Mouse (Mus musculus) midbrain, embryonic 15.5 days (tissue): Measurements from ENCODE around the gene Arl15. TPM values are rescaled to one million over a fixed set of nuclear protein-coding genes. Genes with fewer than 3 reads are reported as not detected.

Experiments used
- ATAC-seq: fragments of 200-750 bp; cut with Nextera tagmentation; replicated peaks from 2 replicates; pipeline ENCODE4 v1.8.0; 2017; ENCODE audit warnings: moderate TSS enrichment
- H3K27ac ChIP-seq: fragments of 300-500 bp; sonication (generic); 2 replicates; pipeline ENCODE4 v1.5.1; 2015; ENCODE audit warnings: mild to moderate bottlenecking, inconsistent platforms
- H3K27me3 ChIP-seq: fragments of 300-500 bp; sonication (generic); replicated peaks from 2 replicates; pipeline ENCODE4 v1.6.1; 2015; ENCODE audit warnings: inconsistent platforms
- H3K36me3 ChIP-seq: fragments of 300-500 bp; sonication (generic); replicated peaks from 2 replicates; pipeline ENCODE4 v1.6.1; 2015; ENCODE audit warnings: inconsistent platforms
- H3K4me1 ChIP-seq: fragments of 300-500 bp; sonication (generic); 2 replicates; pipeline ENCODE4 v1.6.1; 2015; ENCODE audit warnings: inconsistent platforms
- H3K4me2 ChIP-seq: fragments of 300-500 bp; sonication (generic); 2 replicates; pipeline ENCODE4 v1.6.1; 2015; ENCODE audit warnings: inconsistent platforms, mild to moderate bottlenecking, moderate library complexity
- H3K4me3 ChIP-seq: fragments of 300-500 bp; sonication (generic); 2 replicates; pipeline ENCODE4 v1.5.1; 2015; ENCODE audit warnings: mild to moderate bottlenecking, inconsistent platforms
- H3K9ac ChIP-seq: fragments of 300-500 bp; sonication (generic); 2 replicates; pipeline ENCODE4 v1.6.1; 2015; ENCODE audit warnings: mild to moderate bottlenecking, inconsistent platforms
- H3K9me3 ChIP-seq: fragments of 300-500 bp; sonication (generic); 2 replicates; pipeline ENCODE4 v1.6.1; 2016; ENCODE audit warnings: inconsistent platforms
- WGBS: fragments of 180-500 bp; shearing (Covaris S2); methylation state at CpG from one replicate; pipeline ENCODE4 v1.1.7; 2015; ENCODE audit warnings: mixed read lengths; 5-methylcytosine and 5-hydroxymethylcytosine counted together
- polyA plus RNA-seq: library from polyadenylated mRNA; unstranded; fragments of >200 nt; fragmentation: Nextera tagmentation; extraction: Ambion mirVana; gene quantifications from 2 replicates; pipeline ENCODE4 v1.2.1, GENCODE M21; 2015

Arl15 gene
- polyA plus RNA-seq, 1 experiment from 2014 or later = 18.5 TPM

GRCm38 (mm10) chr13:113811910-113812592 is 17.7 kb downstream of the Arl15 start:
- Histone ChIP-seq H3K4me2 (no peak overlapping the region), H3K27me3 (no peaks in the 10 kb centered on the region), H3K27ac (no peak overlapping the region), H3K9ac (no peak overlapping the region), H3K9me3 (no peaks in the 10 kb centered on the region), H3K4me1 (no peaks in the 10 kb centered on the region; the same call in 1 of the 2 replicates), H3K36me3 (no peaks in the 10 kb centered on the region), H3K4me3 (no peak overlapping the region)
- no peak for ATAC-seq
- 68% methylated on average over 9 of the region's 9 CpGs for WGBS

- Histone ChIP-seq H3K9ac (no peak overlapping the region), H3K27me3 (no peaks in the 10 kb centered on the region)
Measured at GRCm38 (mm10) chr13:113812593-113812975, 18.3 kb downstream of the Arl15 start.

GRCm38 (mm10) chr13:113814121-113814520 is 19.8 kb downstream of the Arl15 start:
- Histone ChIP-seq H3K27me3 (no peaks in the 10 kb centered on the region), H3K9me3 (no peaks in the 10 kb centered on the region), H3K36me3 (no peaks in the 10 kb centered on the region), H3K4me1 (no peaks in the 10 kb centered on the region; the same call in 1 of the 2 replicates), H3K4me2 (no peak overlapping the region), H3K27ac (no peak overlapping the region), H3K4me3 (no peak overlapping the region), H3K9ac (no peak overlapping the region)
- ATAC-seq = no peak
- 68% methylated on average over 8 of the region's 8 CpGs for WGBS

More at GRCm38 (mm10) chr13:113812593-113812975, 18.3 kb downstream of the Arl15 start:
- Histone ChIP-seq H3K4me2 (no peak overlapping the region), H3K36me3 (no peaks in the 10 kb centered on the region), H3K9me3 (no peaks in the 10 kb centered on the region), H3K4me3 (no peak overlapping the region), H3K27ac (no peak overlapping the region), H3K4me1 (no peaks in the 10 kb centered on the region; the same call in 1 of the 2 replicates)
- no peak for ATAC-seq
- 85% methylated on average over 6 of the region's 6 CpGs for WGBS

- Histone ChIP-seq H3K27ac (no peak overlapping the region), H3K4me1 (no peaks in the 10 kb centered on the region; the same call in 1 of the 2 replicates), H3K9me3 (no peaks in the 10 kb centered on the region), H3K36me3 (no peaks in the 10 kb centered on the region), H3K4me2 (no peak overlapping the region), H3K27me3 (no peaks in the 10 kb centered on the region), H3K4me3 (no peak overlapping the region), H3K9ac (no peak overlapping the region)
- 28% methylated on average over 15 of the region's 15 CpGs for WGBS
- no peak for ATAC-seq
Measured at GRCm38 (mm10) chr13:113815697-113816420, 21.6 kb downstream of the Arl15 start.

GRCm38 (mm10) chr13:113816421-113816810 is 22.1 kb downstream of the Arl15 start:
- Histone ChIP-seq H3K4me1 (no peaks in the 10 kb centered on the region; the same call in 1 of the 2 replicates), H3K4me2 (no peak overlapping the region), H3K9ac (no peak overlapping the region), H3K27me3 (no peaks in the 10 kb centered on the region), H3K36me3 (no peaks in the 10 kb centered on the region), H3K9me3 (no peaks in the 10 kb centered on the region), H3K4me3 (no peak overlapping the region), H3K27ac (no peak overlapping the region)
- WGBS = 71% methylated on average over 6 of the region's 6 CpGs
- no peak for ATAC-seq

- Histone ChIP-seq H3K36me3 (no peaks in the 10 kb centered on the region), H3K27ac (no peak overlapping the region), H3K4me1 (no peaks in the 10 kb centered on the region), H3K9ac (no peak overlapping the region), H3K4me2 (no peak overlapping the region), H3K9me3 (no peaks in the 10 kb centered on the region), H3K27me3 (no peaks in the 10 kb centered on the region), H3K4me3 (no peak overlapping the region)
- no peak for ATAC-seq
- WGBS = 97% methylated on average over 7 of the region's 7 CpGs
Measured at GRCm38 (mm10) chr13:113819006-113819405, 24.7 kb downstream of the Arl15 start.

- H3K27me3 ChIP-seq = no peaks in the 10 kb centered on the region
- H3K9ac ChIP-seq = no peak overlapping the region
- H3K27ac ChIP-seq = no peak overlapping the region
- no peaks in the 10 kb centered on the region for H3K36me3 ChIP-seq
- no peaks in the 10 kb centered on the region for H3K9me3 ChIP-seq
- 93% methylated on average over 3 of the region's 3 CpGs for WGBS
- H3K4me3 ChIP-seq = no peak overlapping the region
- no peak for ATAC-seq
- no peaks in the 10 kb centered on the region for H3K4me1 ChIP-seq
- no peak overlapping the region for H3K4me2 ChIP-seq
Measured at GRCm38 (mm10) chr13:113820176-113820575, 25.9 kb downstream of the Arl15 start.

GRCm38 (mm10) chr13:113821891-113822290 is 27.6 kb downstream of the Arl15 start:
- Histone ChIP-seq H3K9me3 (no peaks in the 10 kb centered on the region), H3K27ac (no peak overlapping the region), H3K4me3 (no peak overlapping the region), H3K4me1 (no peaks in the 10 kb centered on the region), H3K4me2 (no peak overlapping the region), H3K27me3 (no peaks in the 10 kb centered on the region), H3K36me3 (no peaks in the 10 kb centered on the region), H3K9ac (no peak overlapping the region)
- 86% methylated on average over 12 of the region's 12 CpGs for WGBS
- ATAC-seq = no peak

GRCm38 (mm10) chr13:113824027-113824426 is 29.7 kb downstream of the Arl15 start:
- Histone ChIP-seq H3K27ac (no peak overlapping the region), H3K9me3 (no peaks in the 10 kb centered on the region), H3K27me3 (no peaks in the 10 kb centered on the region), H3K4me2 (no peak overlapping the region), H3K4me3 (no peak overlapping the region), H3K4me1 (no peaks in the 10 kb centered on the region), H3K36me3 (no peaks in the 10 kb centered on the region), H3K9ac (no peak overlapping the region)
- ATAC-seq = no peak
- WGBS = 87% methylated on average over 3 of the region's 3 CpGs

- no peaks in the 10 kb centered on the region for H3K9me3 ChIP-seq
- no peaks in the 10 kb centered on the region for H3K36me3 ChIP-seq
- H3K4me2 ChIP-seq = no peak overlapping the region
- H3K4me3 ChIP-seq = no peak overlapping the region
- H3K9ac ChIP-seq = no peak overlapping the region
- 93% methylated on average over 3 of the region's 3 CpGs for WGBS
- no peaks in the 10 kb centered on the region for H3K27me3 ChIP-seq
- H3K27ac ChIP-seq = no peak overlapping the region
- ATAC-seq = no peak
- no peaks in the 10 kb centered on the region for H3K4me1 ChIP-seq
Measured at GRCm38 (mm10) chr13:113828633-113829032, 34.3 kb downstream of the Arl15 start.

GRCm38 (mm10) chr13:113829079-113829478 is 34.8 kb downstream of the Arl15 start:
- Histone ChIP-seq H3K27me3 (no peaks in the 10 kb centered on the region), H3K4me3 (no peak overlapping the region), H3K9me3 (no peaks in the 10 kb centered on the region), H3K27ac (no peak overlapping the region), H3K4me2 (no peak overlapping the region), H3K36me3 (no peaks in the 10 kb centered on the region), H3K9ac (no peak overlapping the region), H3K4me1 (no peaks in the 10 kb centered on the region)
- no peak for ATAC-seq
- 92% methylated on average over 2 of the region's 2 CpGs for WGBS

GRCm38 (mm10) chr13:113830805-113831204 is 36.5 kb downstream of the Arl15 start:
- no peaks in the 10 kb centered on the region for H3K9me3 ChIP-seq
- no peak for ATAC-seq
- WGBS = 87% methylated on average over 3 of the region's 3 CpGs
- no peaks in the 10 kb centered on the region for H3K4me1 ChIP-seq
- no peak overlapping the region for H3K27ac ChIP-seq
- H3K4me3 ChIP-seq = no peak overlapping the region
- no peak overlapping the region for H3K4me2 ChIP-seq
- no peaks in the 10 kb centered on the region for H3K36me3 ChIP-seq
- H3K9ac ChIP-seq = no peak overlapping the region
- no peaks in the 10 kb centered on the region for H3K27me3 ChIP-seq

- WGBS = 91% methylated on average over 6 of the region's 6 CpGs
- no peak for ATAC-seq
- H3K36me3 ChIP-seq = no peaks in the 10 kb centered on the region
Measured at GRCm38 (mm10) chr13:113832947-113833346, 38.6 kb downstream of the Arl15 start.

More at GRCm38 (mm10) chr13:113832947-113833346, 38.6 kb downstream of the Arl15 start:
- Histone ChIP-seq H3K4me2 (no peak overlapping the region), H3K27me3 (no peaks in the 10 kb centered on the region), H3K9me3 (no peaks in the 10 kb centered on the region), H3K9ac (no peak overlapping the region), H3K4me3 (no peak overlapping the region), H3K27ac (no peak overlapping the region), H3K4me1 (no peaks in the 10 kb centered on the region)
